Mouse (Mus musculus): ENCODE data around the gene Wnt11.

DNA sequence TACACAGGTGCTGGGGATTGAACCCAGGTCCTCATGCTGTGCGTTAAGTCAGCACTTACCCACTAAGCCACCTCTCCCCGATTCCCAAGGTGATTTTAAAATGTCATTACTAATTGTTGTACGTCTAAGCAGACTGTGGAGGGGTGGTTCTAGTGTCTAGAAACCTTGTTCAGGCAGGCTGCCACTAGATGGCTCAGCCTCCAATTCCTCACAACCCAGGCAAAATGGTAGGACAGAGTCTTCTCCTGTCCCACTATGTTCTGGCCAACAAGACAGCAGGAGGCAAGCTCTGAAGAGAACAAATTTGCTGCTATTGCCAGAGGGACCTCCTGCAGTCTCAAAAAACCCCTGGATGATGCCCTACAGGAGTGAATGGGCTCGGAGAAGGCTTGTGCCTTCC lies 47.0 kb downstream of the Wnt11 start:
- peak; percentile 38; the same call in 1 of the 2 replicates for TF ChIP-seq CTCF (IDR thresholded peaks at IDR 0.05; ENCODE audit: borderline replicate concordance, extremely low read depth, insufficient read depth, insufficient read length)
- TF ChIP-seq POLR2A (IDR thresholded peaks at IDR 0.05; ENCODE audit: borderline replicate concordance, extremely low read depth, insufficient read depth, insufficient read length, poor library complexity, severe bottlenecking) = no peak
